Mouse (Mus musculus): Measurements from ENCODE around the gene Slc38a6. TPM values are rescaled to one million over a fixed set of nuclear protein-coding genes. Genes with fewer than 3 reads are reported as not detected.

Slc38a6 gene
- polyA plus RNA-seq, 1 experiment from 2014 or later = 10.1 TPM

Other genes with a start within 250 kb of the Slc38a6 start
- gene Six1, start 232.9 kb upstream of the Slc38a6 start, polyA plus RNA-seq (2016; fragmentation: Nextera tagmentation; extraction: Ambion mirVana) = 21.1 and 33.5 TPM in 2 replicates
- gene Six4, start 173.3 kb upstream of the Slc38a6 start, polyA plus RNA-seq (2016; fragmentation: Nextera tagmentation; extraction: Ambion mirVana) = 5.0 and 8.6 TPM in 2 replicates
- 29.1 and 36.3 TPM in 2 replicates for gene Mnat1, start 163.1 kb upstream of the Slc38a6 start, polyA plus RNA-seq (2016; fragmentation: Nextera tagmentation; extraction: Ambion mirVana)
- 18.3 and 20.3 TPM in 2 replicates for gene Trmt5, start 69 bp upstream of the Slc38a6 start, polyA plus RNA-seq (2016; fragmentation: Nextera tagmentation; extraction: Ambion mirVana)